Mouse (Mus musculus) midbrain, embryonic 15.5 days (tissue): ENCODE results near the gene Gm49405. TPM values are rescaled to one million over a fixed set of nuclear protein-coding genes. Genes with fewer than 3 reads are reported as not detected.

Source experiments
- ATAC-seq: fragments of 200-750 bp; cut with Nextera tagmentation; replicated peaks from 2 replicates; pipeline ENCODE4 v1.8.0; 2017; ENCODE audit warnings: moderate TSS enrichment
- H3K27ac ChIP-seq: fragments of 300-500 bp; sonication (generic); 2 replicates; pipeline ENCODE4 v1.5.1; 2015; ENCODE audit warnings: mild to moderate bottlenecking, inconsistent platforms
- H3K27me3 ChIP-seq: fragments of 300-500 bp; sonication (generic); replicated peaks from 2 replicates; pipeline ENCODE4 v1.6.1; 2015; ENCODE audit warnings: inconsistent platforms
- H3K36me3 ChIP-seq: fragments of 300-500 bp; sonication (generic); replicated peaks from 2 replicates; pipeline ENCODE4 v1.6.1; 2015; ENCODE audit warnings: inconsistent platforms
- H3K4me1 ChIP-seq: fragments of 300-500 bp; sonication (generic); 2 replicates; pipeline ENCODE4 v1.6.1; 2015; ENCODE audit warnings: inconsistent platforms
- H3K4me2 ChIP-seq: fragments of 300-500 bp; sonication (generic); 2 replicates; pipeline ENCODE4 v1.6.1; 2015; ENCODE audit warnings: inconsistent platforms, mild to moderate bottlenecking, moderate library complexity
- H3K4me3 ChIP-seq: fragments of 300-500 bp; sonication (generic); 2 replicates; pipeline ENCODE4 v1.5.1; 2015; ENCODE audit warnings: mild to moderate bottlenecking, inconsistent platforms
- H3K9ac ChIP-seq: fragments of 300-500 bp; sonication (generic); 2 replicates; pipeline ENCODE4 v1.6.1; 2015; ENCODE audit warnings: mild to moderate bottlenecking, inconsistent platforms
- H3K9me3 ChIP-seq: fragments of 300-500 bp; sonication (generic); 2 replicates; pipeline ENCODE4 v1.6.1; 2016; ENCODE audit warnings: inconsistent platforms
- WGBS: fragments of 180-500 bp; shearing (Covaris S2); methylation state at CpG from one replicate; pipeline ENCODE4 v1.1.7; 2015; ENCODE audit warnings: mixed read lengths; 5-methylcytosine and 5-hydroxymethylcytosine counted together
- polyA plus RNA-seq: library from polyadenylated mRNA; unstranded; fragments of >200 nt; fragmentation: Nextera tagmentation; extraction: Ambion mirVana; gene quantifications from 2 replicates; pipeline ENCODE4 v1.2.1, GENCODE M21; 2015

Gene Gm49405
- polyA plus RNA-seq, 1 experiment from 2014 or later = 8.3 TPM

- Histone ChIP-seq H3K9me3 (no peaks in the 10 kb centered on the region), H3K27ac (no peak overlapping the region), H3K4me3 (no peak overlapping the region), H3K4me2 (no peak overlapping the region), H3K9ac (no peak overlapping the region), H3K36me3 (no peaks in the 10 kb centered on the region), H3K4me1 (no peaks in the 10 kb centered on the region), H3K27me3 (peaks cover 2% of the 10 kb centered on the region; the same call in 1 of the 2 replicates)
- 74% methylated on average over 6 of the region's 6 CpGs for WGBS
- no peak for ATAC-seq
Measured at GRCm38 (mm10) chr19:3990804-3991203, 9.6 kb upstream of the Gm49405 start.

GRCm38 (mm10) chr19:3991562-3991961 is 8.9 kb upstream of the Gm49405 start:
- no peak overlapping the region for H3K27ac ChIP-seq
- H3K4me1 ChIP-seq = no peaks in the 10 kb centered on the region
- H3K27me3 ChIP-seq = peaks cover 2% of the 10 kb centered on the region; the same call in 1 of the 2 replicates
- no peak overlapping the region for H3K9ac ChIP-seq
- H3K4me3 ChIP-seq = no peak overlapping the region
- H3K4me2 ChIP-seq = no peak overlapping the region
- H3K36me3 ChIP-seq = no peaks in the 10 kb centered on the region
- no peak for ATAC-seq
- H3K9me3 ChIP-seq = no peaks in the 10 kb centered on the region
- 93% methylated on average over 3 of the region's 3 CpGs for WGBS

GRCm38 (mm10) chr19:3991966-3992365 is 8.5 kb upstream of the Gm49405 start:
- 91% methylated on average over 3 of the region's 3 CpGs for WGBS
- Histone ChIP-seq H3K9ac (no peak overlapping the region), H3K27ac (no peak overlapping the region), H3K4me3 (no peak overlapping the region), H3K36me3 (no peaks in the 10 kb centered on the region), H3K4me2 (no peak overlapping the region), H3K9me3 (no peaks in the 10 kb centered on the region), H3K4me1 (no peaks in the 10 kb centered on the region), H3K27me3 (peaks cover 2% of the 10 kb centered on the region; the same call in 1 of the 2 replicates)
- no peak for ATAC-seq

GRCm38 (mm10) chr19:3992416-3992815 is 8.0 kb upstream of the Gm49405 start, which contains the start of gene Tbx10:
Gene Tbx10 (plus strand): TSS chr19:3992752.
- H3K4me1 ChIP-seq = no peaks in the 10 kb centered on the region
- WGBS = 52% methylated on average over 5 of the region's 5 CpGs
- H3K9ac ChIP-seq = no peak within 1 kb of the TSS
- H3K4me3 ChIP-seq = no peak within 1 kb of the TSS
- peaks cover 2% of the 10 kb centered on the region; the same call in 1 of the 2 replicates for H3K27me3 ChIP-seq
- no peak for ATAC-seq
- no peaks in the 10 kb centered on the region for H3K36me3 ChIP-seq
- H3K4me2 ChIP-seq = no peak within 1 kb of the TSS
- no peaks in the 10 kb centered on the region for H3K9me3 ChIP-seq
- no peak within 1 kb of the TSS for H3K27ac ChIP-seq

GRCm38 (mm10) chr19:3994932-3995331 is 5.5 kb upstream of the Gm49405 start:
- H3K27me3 ChIP-seq = peaks cover 2% of the 10 kb centered on the region; the same call in 1 of the 2 replicates
- WGBS = 74% methylated on average over 6 of the region's 6 CpGs
- H3K4me2 ChIP-seq = no peak overlapping the region
- no peaks in the 10 kb centered on the region for H3K9me3 ChIP-seq
- H3K9ac ChIP-seq = no peak overlapping the region
- ATAC-seq = no peak
- H3K4me1 ChIP-seq = peaks cover 8% of the 10 kb centered on the region
- no peak overlapping the region for H3K27ac ChIP-seq
- H3K4me3 ChIP-seq = no peak overlapping the region
- H3K36me3 ChIP-seq = no peaks in the 10 kb centered on the region

- 84% methylated on average over 3 of the region's 3 CpGs for WGBS
- peaks cover 2% of the 10 kb centered on the region; the same call in 1 of the 2 replicates for H3K27me3 ChIP-seq
- no peaks in the 10 kb centered on the region for H3K36me3 ChIP-seq
- H3K9me3 ChIP-seq = no peaks in the 10 kb centered on the region
- no peak overlapping the region for H3K9ac ChIP-seq
- no peak overlapping the region for H3K4me3 ChIP-seq
- no peak for ATAC-seq
- H3K4me2 ChIP-seq = no peak overlapping the region
- peaks cover 8% of the 10 kb centered on the region for H3K4me1 ChIP-seq
- no peak overlapping the region for H3K27ac ChIP-seq
Measured at GRCm38 (mm10) chr19:3995505-3995904, 4.9 kb upstream of the Gm49405 start.

GRCm38 (mm10) chr19:3996106-3996505 is 4.3 kb upstream of the Gm49405 start:
- WGBS = 78% methylated on average over 7 of the region's 7 CpGs
- no peak overlapping the region for H3K4me3 ChIP-seq
- no peak overlapping the region for H3K9ac ChIP-seq
- H3K9me3 ChIP-seq = no peaks in the 10 kb centered on the region
- no peaks in the 10 kb centered on the region for H3K36me3 ChIP-seq
- H3K27ac ChIP-seq = no peak overlapping the region
- H3K4me1 ChIP-seq = peaks cover 12% of the 10 kb centered on the region
- H3K27me3 ChIP-seq = peaks cover 2% of the 10 kb centered on the region; the same call in 1 of the 2 replicates
- no peak for ATAC-seq
- H3K4me2 ChIP-seq = no peak overlapping the region

GRCm38 (mm10) chr19:3996747-3997146 is 3.7 kb upstream of the Gm49405 start:
- Histone ChIP-seq H3K4me2 (no peak overlapping the region), H3K27me3 (peaks cover 2% of the 10 kb centered on the region; the same call in 1 of the 2 replicates), H3K4me1 (peaks cover 18% of the 10 kb centered on the region), H3K9me3 (no peaks in the 10 kb centered on the region), H3K9ac (no peak overlapping the region), H3K27ac (no peak overlapping the region), H3K36me3 (no peaks in the 10 kb centered on the region), H3K4me3 (no peak overlapping the region)
- ATAC-seq = no peak
- 75% methylated on average over 8 of the region's 8 CpGs for WGBS

- Histone ChIP-seq H3K4me2 (no peak overlapping the region), H3K36me3 (no peaks in the 10 kb centered on the region), H3K27ac (no peak overlapping the region), H3K9ac (no peak overlapping the region), H3K4me3 (no peak overlapping the region), H3K9me3 (no peaks in the 10 kb centered on the region), H3K27me3 (peaks cover 2% of the 10 kb centered on the region; the same call in 1 of the 2 replicates), H3K4me1 (peaks cover 20% of the 10 kb centered on the region)
- 65% methylated on average over 8 of the region's 8 CpGs for WGBS
- no peak for ATAC-seq
Measured at GRCm38 (mm10) chr19:3997231-3997630, 3.2 kb upstream of the Gm49405 start.

GRCm38 (mm10) chr19:3998335-3998734 is 2.1 kb upstream of the Gm49405 start:
- WGBS = 77% methylated on average over 8 of the region's 8 CpGs
- peaks cover 20% of the 10 kb centered on the region for H3K4me1 ChIP-seq
- H3K27ac ChIP-seq = no peak overlapping the region
- H3K9me3 ChIP-seq = no peaks in the 10 kb centered on the region
- H3K36me3 ChIP-seq = no peaks in the 10 kb centered on the region
- no peak for ATAC-seq
- no peak overlapping the region for H3K4me3 ChIP-seq
- no peak overlapping the region for H3K4me2 ChIP-seq
- no peaks in the 10 kb centered on the region for H3K27me3 ChIP-seq
- H3K9ac ChIP-seq = no peak overlapping the region

GRCm38 (mm10) chr19:3999121-3999730 is 1.2 kb upstream of the Gm49405 start:
- Histone ChIP-seq H3K36me3 (no peaks in the 10 kb centered on the region), H3K27me3 (no peaks in the 10 kb centered on the region), H3K4me2 (peak overlapping the region; percentile 69), H3K4me3 (peak overlapping the region; percentile 53; the same call in 1 of the 2 replicates), H3K27ac (no peak overlapping the region), H3K9me3 (no peaks in the 10 kb centered on the region), H3K9ac (no peak overlapping the region), H3K4me1 (peaks cover 20% of the 10 kb centered on the region)
- WGBS = 86% methylated on average over 9 of the region's 9 CpGs
- no peak for ATAC-seq

GRCm38 (mm10) chr19:4000949-4001525 is 611 bp downstream of the Gm49405 start:
- H3K4me3 ChIP-seq = peak overlapping the region; percentile 53
- H3K9ac ChIP-seq = peak overlapping the region; percentile 70
- H3K4me1 ChIP-seq = peaks cover 20% of the 10 kb centered on the region
- WGBS = 18% methylated on average over 17 of the region's 17 CpGs
- H3K4me2 ChIP-seq = peak overlapping the region; percentile 69
- H3K9me3 ChIP-seq = no peaks in the 10 kb centered on the region
- peak; percentile 40 for ATAC-seq
- peak overlapping the region; percentile 95 for H3K27ac ChIP-seq
- H3K27me3 ChIP-seq = no peaks in the 10 kb centered on the region
- H3K36me3 ChIP-seq = no peaks in the 10 kb centered on the region

- no peak overlapping the region for H3K4me3 ChIP-seq
- no peaks in the 10 kb centered on the region for H3K27me3 ChIP-seq
- no peak overlapping the region for H3K27ac ChIP-seq
- H3K9ac ChIP-seq = no peak overlapping the region
- WGBS = 93% methylated on average over 5 of the region's 5 CpGs
- ATAC-seq = no peak
- H3K4me1 ChIP-seq = peaks cover 20% of the 10 kb centered on the region
- H3K9me3 ChIP-seq = no peaks in the 10 kb centered on the region
- H3K36me3 ChIP-seq = 0 out of 2 replicates have a peak, but pooled peaks cover 4% of the 10 kb centered on the region
- peak overlapping the region; percentile 69; the same call in 1 of the 2 replicates for H3K4me2 ChIP-seq
Measured at GRCm38 (mm10) chr19:4001752-4002151, 1.3 kb downstream of the Gm49405 start.
